Mouse (Mus musculus) NIH3T3 (cell line): ENCODE measurements around the gene Hoxa11.

Experiments used
- DNase-seq: peaks from one replicate; pipeline ENCODE4 v3.0.0-alpha.2; 2012; ENCODE audit warnings: low read depth

The Hoxa11 gene

GRCm38 (mm10) chr6:52232984-52233545 lies 12.5 kb downstream of the Hoxa11 start:
- DNase-seq = no peak

GRCm38 (mm10) chr6:52232568-52232965 lies 13.0 kb downstream of the Hoxa11 start:
- no peak for DNase-seq

GRCm38 (mm10) chr6:52231885-52232567 lies 13.6 kb downstream of the Hoxa11 start:
- DNase-seq = no peak

GRCm38 (mm10) chr6:52230516-52231165 lies 15.0 kb downstream of the Hoxa11 start, which contains the start of gene Hoxa9:
Gene Hoxa9 (minus strand): TSS chr6:52231089.
- no peak for DNase-seq

GRCm38 (mm10) chr6:52229558-52230416 lies 15.8 kb downstream of the Hoxa11 start:
- DNase-seq = no peak

GRCm38 (mm10) chr6:52228475-52229465 lies 16.8 kb downstream of the Hoxa11 start:
- no peak for DNase-seq

GRCm38 (mm10) chr6:52227470-52228222 lies 18.0 kb downstream of the Hoxa11 start:
- peak; percentile 69 for DNase-seq

- no peak for DNase-seq
Observed at GRCm38 (mm10) chr6:52226569-52227257, 18.9 kb downstream of the Hoxa11 start.

- no peak for DNase-seq
Observed at GRCm38 (mm10) chr6:52225612-52226568, 19.7 kb downstream of the Hoxa11 start.

GRCm38 (mm10) chr6:52224895-52225611 lies 20.6 kb downstream of the Hoxa11 start:
- DNase-seq = no peak

- DNase-seq = no peak
Observed at GRCm38 (mm10) chr6:52223939-52224760, 21.5 kb downstream of the Hoxa11 start.

- DNase-seq = no peak
Observed at GRCm38 (mm10) chr6:52222729-52223128, 22.9 kb downstream of the Hoxa11 start.

- DNase-seq = no peak
Observed at GRCm38 (mm10) chr6:52221993-52222685, 23.5 kb downstream of the Hoxa11 start.

GRCm38 (mm10) chr6:52221337-52221992 lies 24.1 kb downstream of the Hoxa11 start, which contains the start of gene Hoxa7:
Gene Hoxa7 (minus strand): TSS chr6:52221854.
- peak; percentile 96 for DNase-seq

- peak; percentile 27 for DNase-seq
Observed at GRCm38 (mm10) chr6:52220865-52221310, 24.7 kb downstream of the Hoxa11 start.
